Mouse (Mus musculus): ENCODE measurements around the gene Olfr554. TPM values are rescaled to one million over a fixed set of nuclear protein-coding genes. Genes with fewer than 3 reads are reported as not detected.
"Not testable (repeated sequence)": the region's sequence is repeated elsewhere in the genome, so short reads cannot be mapped to it uniquely, and the experiment has no call there.

Gene Olfr554
- not detected in 2 replicates for polyA plus RNA-seq (2015; fragmentation: Nextera tagmentation; extraction: Ambion mirVana)

DNA sequence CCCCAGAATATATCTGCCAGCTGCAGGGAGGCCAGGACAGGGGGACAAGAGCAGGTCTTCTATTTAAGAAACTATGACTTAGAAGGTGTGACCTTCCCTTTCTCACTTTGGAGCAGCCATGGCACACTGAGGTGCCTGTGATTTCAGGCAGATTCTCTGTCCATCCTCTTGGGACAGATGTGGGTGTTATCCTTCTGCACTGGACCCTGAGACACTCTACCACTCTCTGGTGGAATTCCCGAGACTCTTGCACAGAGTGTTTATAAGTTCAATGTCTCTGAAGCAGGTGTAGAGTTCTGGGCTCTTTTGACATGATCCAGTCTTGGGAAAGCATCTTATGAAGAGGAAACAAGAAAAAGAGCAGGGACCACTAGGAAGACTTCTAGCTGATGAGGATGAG lies at the start of gene Olfr554:
Gene Olfr554 (plus strand): TSS at position 301 of the 400 bp plus-strand sequence.
- 67% methylated on average over 1 of the region's 1 CpGs for WGBS
- H3K36me3 ChIP-seq = no peaks in the 10 kb centered on the region
- no peak within 1 kb of the TSS for H3K27ac ChIP-seq
- no peak within 1 kb of the TSS for H3K9ac ChIP-seq
- H3K4me2 ChIP-seq = no peak within 1 kb of the TSS
- H3K4me3 ChIP-seq (replicated peaks) = no peak within 1 kb of the TSS
- no peaks in the 10 kb centered on the region for H3K9me3 ChIP-seq
- no peaks in the 10 kb centered on the region for H3K4me1 ChIP-seq
- ATAC-seq (ENCODE audit: insufficient read depth, low FRiP score, low read depth) = no peak
- no peaks in the 10 kb centered on the region for H3K27me3 ChIP-seq (replicated peaks)

DNA sequence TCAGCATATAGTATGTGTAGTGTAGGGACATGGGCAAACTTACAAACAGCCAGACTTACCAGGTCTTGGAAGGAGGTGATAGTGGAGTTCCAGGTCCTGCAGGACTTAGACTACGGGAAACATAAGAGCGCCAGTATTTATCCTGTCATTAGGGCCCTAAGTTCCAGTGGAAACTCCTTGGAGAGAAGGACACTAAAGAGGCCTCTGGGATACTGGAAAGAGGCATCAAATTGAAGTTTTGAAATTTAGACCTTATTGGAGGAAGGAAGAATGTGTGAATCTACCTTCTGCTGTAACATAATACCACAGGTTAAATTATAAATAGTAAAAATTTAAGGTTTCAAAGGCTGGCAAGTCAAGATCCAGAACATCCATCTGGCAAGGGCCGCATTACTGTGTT lies 46.4 kb upstream of the Olfr554 start, which contains the start of gene Olfr551:
Gene Olfr551 (minus strand): TSS at position 101 of the 400 bp plus-strand sequence.
- Histone ChIP-seq H3K9me3 (no peaks in the 10 kb centered on the region), H3K4me3 (replicated peaks) (no peak within 1 kb of the TSS), H3K27ac (no peak within 1 kb of the TSS), H3K27me3 (replicated peaks) (no peaks in the 10 kb centered on the region), H3K9ac (no peak within 1 kb of the TSS), H3K4me2 (no peak within 1 kb of the TSS), H3K36me3 (no peaks in the 10 kb centered on the region), H3K4me1 (no peaks in the 10 kb centered on the region)
- WGBS = 94% methylated on average over 3 of the region's 3 CpGs
- no peak for ATAC-seq (ENCODE audit: insufficient read depth, low FRiP score, low read depth)

DNA sequence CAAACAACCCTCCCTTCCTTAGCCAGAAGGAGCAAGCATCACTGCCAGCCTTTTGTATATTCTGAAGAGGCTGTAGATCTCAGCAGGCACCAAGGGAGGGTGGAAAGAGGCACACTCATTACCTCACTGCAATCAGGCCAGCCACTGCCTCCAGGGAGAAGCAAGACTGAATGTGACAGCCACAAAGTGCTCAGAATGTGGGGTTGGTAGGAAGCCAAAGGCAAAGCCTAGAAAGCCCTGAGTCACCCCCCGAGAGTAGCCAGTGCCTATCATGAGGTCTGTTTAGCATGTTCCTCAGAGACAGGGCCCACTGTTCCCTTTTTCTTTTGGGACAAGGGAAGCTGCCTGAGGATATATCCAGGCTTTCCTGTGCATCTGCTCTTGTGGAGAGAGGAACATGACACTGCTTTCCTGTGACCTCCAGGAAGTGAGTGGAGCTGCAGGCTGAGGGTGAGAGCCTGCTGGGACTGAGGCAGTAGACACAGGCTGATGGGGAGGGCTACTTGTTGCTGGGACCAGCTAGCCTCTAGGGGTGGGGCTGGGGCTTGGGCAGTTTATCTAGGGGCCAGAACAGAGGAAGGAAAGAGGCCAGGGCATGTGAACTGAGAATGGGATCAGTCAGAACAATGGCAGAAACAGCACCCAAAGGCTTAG lies 40.7 kb upstream of the Olfr554 start, which contains the start of gene Olfr552:
Gene Olfr552 (plus strand): TSS at position 393 of the 654 bp plus-strand sequence.
- Histone ChIP-seq H3K9me3 (no peaks in the 10 kb centered on the region), H3K27ac (no peak within 1 kb of the TSS), H3K4me2 (no peak within 1 kb of the TSS), H3K36me3 (no peaks in the 10 kb centered on the region), H3K4me3 (replicated peaks) (no peak within 1 kb of the TSS), H3K4me1 (no peaks in the 10 kb centered on the region), H3K27me3 (replicated peaks) (no peaks in the 10 kb centered on the region), H3K9ac (no peak within 1 kb of the TSS)
- 63% methylated on average over 1 of the region's 1 CpGs for WGBS
- ATAC-seq (ENCODE audit: insufficient read depth, low FRiP score, low read depth) = no peak

DNA sequence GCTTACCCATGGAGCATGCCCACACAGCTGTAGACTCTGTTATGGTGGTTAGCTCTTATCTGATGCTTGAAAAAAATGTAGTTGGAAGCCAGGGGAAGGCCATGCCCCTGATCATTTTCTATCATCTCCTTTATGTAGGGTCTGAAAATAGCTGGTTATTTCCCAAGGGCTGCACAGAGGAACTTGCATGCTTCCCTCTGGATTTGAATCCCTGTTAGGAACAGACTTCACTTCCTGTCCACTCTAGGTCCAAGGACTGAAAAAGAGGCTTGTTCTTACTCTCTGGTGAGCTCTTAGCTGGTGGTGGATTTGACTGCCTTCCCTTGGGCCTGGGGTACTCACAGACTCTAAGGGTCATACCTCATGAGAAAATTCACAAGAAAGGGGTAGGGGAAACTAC lies 20.1 kb upstream of the Olfr554 start, which contains the start of gene Olfr553:
Gene Olfr553 (minus strand): TSS at position 101 of the 400 bp plus-strand sequence.
- no peaks in the 10 kb centered on the region for H3K27me3 ChIP-seq (replicated peaks)
- H3K27ac ChIP-seq = no peak within 1 kb of the TSS
- H3K4me1 ChIP-seq = no peaks in the 10 kb centered on the region
- no peak within 1 kb of the TSS for H3K4me2 ChIP-seq
- H3K9me3 ChIP-seq = no peaks in the 10 kb centered on the region
- ATAC-seq (ENCODE audit: insufficient read depth, low FRiP score, low read depth) = no peak
- no peak within 1 kb of the TSS; the same call in 1 of the 2 replicates for H3K9ac ChIP-seq
- no peaks in the 10 kb centered on the region for H3K36me3 ChIP-seq
- H3K4me3 ChIP-seq (replicated peaks) = no peak within 1 kb of the TSS

DNA sequence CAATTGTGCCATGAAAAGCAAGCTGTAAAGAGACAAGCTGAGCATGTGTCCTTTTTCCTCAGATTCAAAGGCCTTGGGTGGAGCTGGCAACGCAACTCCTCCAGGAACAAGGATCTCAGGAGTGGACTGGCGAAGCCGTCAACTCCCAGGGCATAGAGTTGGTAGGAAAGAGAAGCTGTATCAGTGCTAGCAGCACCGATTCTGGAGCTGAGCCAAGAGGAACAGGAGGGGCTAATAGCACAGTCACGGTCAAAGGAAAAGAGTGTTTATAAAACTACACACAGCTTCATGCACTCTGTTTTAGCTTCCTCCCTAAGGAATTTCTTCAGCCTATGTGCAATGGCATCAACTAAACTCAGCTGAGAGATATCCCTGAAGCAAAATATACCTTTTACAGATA lies 18.6 kb upstream of the Olfr554 start:
- Histone ChIP-seq H3K4me3 (replicated peaks) (no peak overlapping the region), H3K9ac (no peak overlapping the region), H3K27ac (no peak overlapping the region), H3K4me2 (no peak overlapping the region), H3K36me3 (no peaks in the 10 kb centered on the region), H3K9me3 (no peaks in the 10 kb centered on the region), H3K27me3 (replicated peaks) (no peaks in the 10 kb centered on the region), H3K4me1 (no peaks in the 10 kb centered on the region)
- ATAC-seq (ENCODE audit: insufficient read depth, low FRiP score, low read depth) = no peak
- WGBS = 44% methylated on average over 5 of the region's 5 CpGs

DNA sequence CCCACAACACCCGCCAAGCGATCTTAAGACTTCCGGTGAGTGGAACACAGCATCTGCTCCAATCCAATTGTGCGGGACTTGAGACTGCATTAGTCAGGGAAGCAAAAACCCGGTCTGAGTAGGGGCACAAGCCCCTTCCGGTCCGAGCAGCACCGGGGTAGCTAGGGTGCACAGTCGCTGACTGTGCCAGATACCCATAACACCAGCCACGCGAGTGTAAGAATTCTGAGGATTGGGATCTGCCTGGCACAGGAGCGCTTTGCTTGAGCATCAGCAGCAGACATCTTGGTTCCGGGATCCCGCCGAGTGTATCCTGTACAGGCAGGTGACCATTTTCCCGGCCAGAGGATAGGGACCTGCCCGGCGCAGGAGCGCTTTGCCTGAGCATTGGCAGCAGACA lies 17.9 kb upstream of the Olfr554 start:
- not testable (repeated sequence) for ATAC-seq (ENCODE audit: insufficient read depth, low FRiP score, low read depth); H3K4me3 ChIP-seq (replicated peaks); H3K4me1 ChIP-seq; H3K27ac ChIP-seq; H3K4me2 ChIP-seq; H3K9me3 ChIP-seq; H3K36me3 ChIP-seq; H3K27me3 ChIP-seq (replicated peaks); H3K9ac ChIP-seq
- 82% methylated on average over 19 of the region's 19 CpGs for WGBS

DNA sequence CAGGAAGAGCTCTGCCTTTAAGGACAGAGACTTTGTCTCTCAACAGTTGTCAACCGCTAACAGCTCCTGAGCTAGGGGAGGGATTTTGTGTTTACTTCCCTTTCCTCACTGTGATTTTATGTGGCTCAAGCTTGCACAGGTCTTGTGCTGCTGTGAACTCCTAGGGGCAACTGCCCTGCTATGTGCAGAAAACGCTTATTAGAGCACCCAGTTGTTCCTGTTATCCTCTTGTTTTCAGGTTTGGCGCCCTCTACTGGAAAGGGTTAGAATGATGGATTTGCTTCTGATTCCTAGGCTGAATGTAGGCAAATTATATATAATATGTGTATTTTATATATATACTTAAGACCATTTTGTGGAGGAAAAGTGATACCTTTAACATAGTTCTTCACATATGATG lies 1.6 kb upstream of the Olfr554 start:
- H3K4me3 ChIP-seq (replicated peaks) = no peak overlapping the region
- no peak overlapping the region for H3K9ac ChIP-seq
- no peaks in the 10 kb centered on the region for H3K36me3 ChIP-seq
- H3K4me1 ChIP-seq = no peaks in the 10 kb centered on the region
- no peak for ATAC-seq (ENCODE audit: insufficient read depth, low FRiP score, low read depth)
- no peak overlapping the region for H3K4me2 ChIP-seq
- no peaks in the 10 kb centered on the region for H3K27me3 ChIP-seq (replicated peaks)
- H3K27ac ChIP-seq = no peak overlapping the region
- WGBS = 36% methylated on average over 3 of the region's 3 CpGs
- no peaks in the 10 kb centered on the region for H3K9me3 ChIP-seq

DNA sequence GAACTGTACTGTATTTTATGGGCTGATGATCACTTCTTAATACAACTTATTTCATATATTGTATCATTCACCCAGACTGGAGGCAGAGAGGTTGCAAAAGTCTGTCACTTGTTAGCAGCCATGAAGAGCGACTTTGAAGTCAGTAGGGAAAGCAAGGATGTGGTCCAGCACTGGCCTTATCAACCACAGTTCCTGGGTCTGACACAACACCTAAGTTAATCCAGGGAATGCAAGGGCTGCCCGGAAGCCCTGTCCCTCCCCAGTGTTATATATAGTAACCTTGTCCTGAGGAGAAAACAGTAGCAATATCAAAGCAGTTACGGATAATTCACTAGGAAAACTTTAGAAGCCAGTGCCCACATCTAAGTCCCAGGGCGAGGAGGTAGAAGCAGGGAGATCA lies 6.7 kb downstream of the Olfr554 start:
- H3K36me3 ChIP-seq; H3K4me3 ChIP-seq (replicated peaks); H3K9ac ChIP-seq; ATAC-seq (ENCODE audit: insufficient read depth, low FRiP score, low read depth); H3K27ac ChIP-seq; H3K4me1 ChIP-seq; H3K27me3 ChIP-seq (replicated peaks); H3K4me2 ChIP-seq; H3K9me3 ChIP-seq: not testable (repeated sequence)
- WGBS = 81% methylated on average over 4 of the region's 4 CpGs

DNA sequence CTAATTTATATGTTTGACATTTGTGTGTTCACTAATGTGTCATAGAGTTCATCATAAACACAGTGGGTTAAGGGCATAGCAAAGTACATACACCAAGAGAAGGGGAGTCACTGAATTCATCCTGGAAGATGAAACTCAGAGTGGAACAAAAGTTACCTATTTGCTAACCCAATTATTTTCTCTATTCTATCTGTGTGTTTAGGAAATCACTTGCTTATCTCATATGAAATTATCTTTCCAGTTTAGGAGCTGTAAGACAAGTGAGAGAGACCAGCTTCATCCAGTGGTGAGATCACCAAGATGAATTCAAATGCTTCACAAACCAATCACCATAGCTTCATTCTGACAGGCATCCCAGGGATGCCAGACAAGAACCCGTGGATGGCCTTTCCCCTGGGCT lies 20.3 kb downstream of the Olfr554 start, which contains the start of gene Olfr555:
Gene Olfr555 (plus strand): TSS at position 301 of the 400 bp plus-strand sequence.
- H3K4me1 ChIP-seq = no peaks in the 10 kb centered on the region
- H3K9ac ChIP-seq = no peak within 1 kb of the TSS
- H3K27me3 ChIP-seq (replicated peaks) = no peaks in the 10 kb centered on the region
- H3K36me3 ChIP-seq = no peaks in the 10 kb centered on the region
- H3K4me2 ChIP-seq = no peak within 1 kb of the TSS
- no peaks in the 10 kb centered on the region for H3K9me3 ChIP-seq
- H3K27ac ChIP-seq = no peak within 1 kb of the TSS
- 95% methylated on average over 1 of the region's 1 CpGs for WGBS
- no peak within 1 kb of the TSS for H3K4me3 ChIP-seq (replicated peaks)
- no peak for ATAC-seq (ENCODE audit: insufficient read depth, low FRiP score, low read depth)

DNA sequence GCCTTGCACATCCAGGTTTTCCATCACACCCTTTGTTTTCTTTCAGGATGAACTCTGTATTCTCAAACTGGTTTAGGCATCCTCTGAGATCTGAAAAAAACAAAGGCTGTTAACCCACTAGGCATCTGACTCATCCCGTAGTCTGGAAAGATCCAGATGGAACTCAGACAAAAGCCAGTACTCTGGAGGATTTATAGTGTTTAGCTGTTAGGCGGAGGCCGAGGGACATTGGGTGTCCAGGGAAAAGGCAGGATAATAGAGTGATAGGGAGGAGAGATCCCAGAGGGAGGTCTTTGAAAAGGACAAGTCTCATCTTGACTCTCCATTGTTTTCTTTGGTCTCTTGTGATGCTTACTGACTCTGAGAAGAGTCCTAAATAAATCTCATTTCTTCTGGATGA lies 26.4 kb downstream of the Olfr554 start, which contains the start of gene Olfr556:
Gene Olfr556 (plus strand): TSS at position 301 of the 400 bp plus-strand sequence.
- no peaks in the 10 kb centered on the region for H3K27me3 ChIP-seq (replicated peaks)
- no peak within 1 kb of the TSS for H3K27ac ChIP-seq
- WGBS = 45% methylated on average over 3 of the region's 3 CpGs
- no peaks in the 10 kb centered on the region for H3K9me3 ChIP-seq
- no peaks in the 10 kb centered on the region for H3K36me3 ChIP-seq
- H3K9ac ChIP-seq = no peak within 1 kb of the TSS
- no peak for ATAC-seq (ENCODE audit: insufficient read depth, low FRiP score, low read depth)
- no peak within 1 kb of the TSS for H3K4me3 ChIP-seq (replicated peaks)
- H3K4me1 ChIP-seq = no peaks in the 10 kb centered on the region
- H3K4me2 ChIP-seq = no peak within 1 kb of the TSS

DNA sequence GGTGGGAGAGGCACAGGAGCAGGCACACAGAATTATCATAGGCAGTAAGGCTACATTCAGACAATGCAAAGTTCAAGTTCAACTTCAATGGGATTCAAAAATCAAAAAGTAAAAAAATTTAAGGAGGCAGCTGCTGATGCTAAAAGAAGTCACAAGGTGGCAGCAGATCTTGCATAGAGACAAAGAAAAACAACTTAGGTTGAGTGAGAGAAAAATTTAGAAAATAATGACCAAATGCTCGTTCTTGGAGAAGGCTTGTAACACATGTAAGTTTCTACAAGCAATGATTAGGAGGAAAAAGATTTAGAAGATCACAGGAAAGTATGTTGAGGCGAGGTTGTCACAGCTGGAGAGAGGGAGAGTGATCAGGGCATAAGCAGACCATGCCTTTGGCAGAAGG lies 27.1 kb downstream of the Olfr554 start:
- Histone ChIP-seq H3K9me3 (no peaks in the 10 kb centered on the region), H3K27ac (no peak overlapping the region), H3K36me3 (no peaks in the 10 kb centered on the region), H3K4me1 (no peaks in the 10 kb centered on the region), H3K4me2 (no peak overlapping the region), H3K9ac (no peak overlapping the region), H3K4me3 (replicated peaks) (no peak overlapping the region), H3K27me3 (replicated peaks) (no peaks in the 10 kb centered on the region)
- ATAC-seq (ENCODE audit: insufficient read depth, low FRiP score, low read depth) = no peak
- 26% methylated on average over 2 of the region's 2 CpGs for WGBS

DNA sequence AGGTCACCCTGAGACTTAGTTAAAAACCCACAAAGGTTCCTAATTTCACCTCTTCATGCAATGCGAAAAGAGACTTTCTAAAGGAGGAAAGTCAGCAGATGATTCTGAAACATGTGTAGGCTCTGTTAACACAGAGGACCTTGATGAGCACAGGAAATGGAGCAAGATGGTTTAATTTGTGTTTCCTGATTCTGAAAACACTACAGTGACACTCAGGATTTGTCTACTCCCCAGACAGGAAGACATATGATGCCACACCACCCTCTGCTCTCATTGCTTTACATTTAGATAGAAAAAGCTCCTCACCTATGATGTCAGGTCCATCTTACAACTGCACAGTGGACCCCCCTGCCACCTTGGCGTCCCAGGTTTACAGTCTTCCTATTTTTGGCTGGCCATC lies 38.0 kb downstream of the Olfr554 start:
- 78% methylated on average over 2 of the region's 2 CpGs for WGBS
- Histone ChIP-seq H3K9ac (no peak overlapping the region), H3K36me3 (no peaks in the 10 kb centered on the region)

More for the DNA sequence above, 38.0 kb downstream of the Olfr554 start:
- Histone ChIP-seq H3K4me2 (no peak overlapping the region), H3K4me1 (no peaks in the 10 kb centered on the region), H3K27me3 (replicated peaks) (no peaks in the 10 kb centered on the region), H3K4me3 (replicated peaks) (no peak overlapping the region), H3K9me3 (no peaks in the 10 kb centered on the region), H3K27ac (no peak overlapping the region)
- no peak for ATAC-seq (ENCODE audit: insufficient read depth, low FRiP score, low read depth)
